Mouse (Mus musculus): ENCODE measurements at regions not wholly inside any gene's neighbourhood (a gene's known extent, or its start where the extent isn't known, plus 50 kb on each side); places are given as distances from the start of the nearest gene placed in this dataset.

GRCm38 (mm10) chr11:44330438-44330837, 69.4 kb upstream of the Il12b start:
- 53% methylated on average over 6 of the region's 6 CpGs for WGBS
- no peak overlapping the region for H3K9ac ChIP-seq
- H3K4me2 ChIP-seq (replicated peaks): no peak overlapping the region
- no peak overlapping the region for H3K4me3 ChIP-seq (replicated peaks; ENCODE audit: low read length)
- no peak overlapping the region for H3K27ac ChIP-seq
- no peaks in the 10 kb centered on the region for H3K27me3 ChIP-seq (ENCODE audit: control insufficient read depth, insufficient read depth, low read length)
- no peaks in the 10 kb centered on the region for H3K4me1 ChIP-seq (replicated peaks; ENCODE audit: control insufficient read depth, insufficient read depth, low read length)
- ATAC-seq (ENCODE audit: low FRiP score) (peak; percentile 78), DNase-seq (ENCODE audit: low spot score) (no peak)
- no peaks in the 10 kb centered on the region for H3K9me3 ChIP-seq (ENCODE audit: control insufficient read depth, low read length)
- no peaks in the 10 kb centered on the region for H3K36me3 ChIP-seq (replicated peaks; ENCODE audit: control insufficient read depth, insufficient read depth)

GRCm38 (mm10) chr11:44330851-44331773, 68.8 kb upstream of the Il12b start:
- ATAC-seq (ENCODE audit: low FRiP score) (peak; percentile 82), DNase-seq (ENCODE audit: low spot score) (peak; percentile 93)
- WGBS: 33% methylated on average over 15 of the region's 15 CpGs

GRCm38 (mm10) chr11:44331774-44332129, 68.1 kb upstream of the Il12b start:
- no peaks in the 10 kb centered on the region for H3K9me3 ChIP-seq (ENCODE audit: control insufficient read depth, low read length)
- no peak overlapping the region for H3K9ac ChIP-seq
- no peaks in the 10 kb centered on the region for H3K36me3 ChIP-seq (replicated peaks; ENCODE audit: control insufficient read depth, insufficient read depth)
- WGBS: 67% methylated on average over 4 of the region's 4 CpGs
- no peaks in the 10 kb centered on the region for H3K27me3 ChIP-seq (ENCODE audit: control insufficient read depth, insufficient read depth, low read length)
- H3K4me1 ChIP-seq (replicated peaks; ENCODE audit: control insufficient read depth, insufficient read depth, low read length): no peaks in the 10 kb centered on the region
- ATAC-seq (ENCODE audit: low FRiP score) (no peak), DNase-seq (ENCODE audit: low spot score) (no peak)
- no peak overlapping the region for H3K4me3 ChIP-seq (replicated peaks; ENCODE audit: low read length)
- no peak overlapping the region for H3K4me2 ChIP-seq (replicated peaks)
- H3K27ac ChIP-seq: no peak overlapping the region

More at GRCm38 (mm10) chr11:44330851-44331773, 68.8 kb upstream of the Il12b start:
- no peaks in the 10 kb centered on the region for H3K9me3 ChIP-seq (ENCODE audit: control insufficient read depth, low read length)
- H3K4me1 ChIP-seq (replicated peaks; ENCODE audit: control insufficient read depth, insufficient read depth, low read length): no peaks in the 10 kb centered on the region
- no peaks in the 10 kb centered on the region for H3K36me3 ChIP-seq (replicated peaks; ENCODE audit: control insufficient read depth, insufficient read depth)
- no peak overlapping the region for H3K9ac ChIP-seq
- no peaks in the 10 kb centered on the region for H3K27me3 ChIP-seq (ENCODE audit: control insufficient read depth, insufficient read depth, low read length)
- peak overlapping the region; percentile 36 for H3K4me2 ChIP-seq (replicated peaks)
- no peak overlapping the region for H3K27ac ChIP-seq
- H3K4me3 ChIP-seq (replicated peaks; ENCODE audit: low read length): no peak overlapping the region

- H3K27me3 ChIP-seq (ENCODE audit: control insufficient read depth, insufficient read depth, low read length): no peaks in the 10 kb centered on the region
- no peak overlapping the region for H3K4me3 ChIP-seq (replicated peaks; ENCODE audit: low read length)
- ATAC-seq (ENCODE audit: low FRiP score): no peak
These were observed 59.3 kb upstream of the Il12b start for GRCm38 (mm10) chr11:44340531-44340930.

GRCm38 (mm10) chr11:44348308-44348707, 51.6 kb upstream of the Il12b start:
- WGBS: 69% methylated on average over 3 of the region's 3 CpGs
- H3K36me3 ChIP-seq (replicated peaks; ENCODE audit: control insufficient read depth, insufficient read depth): no peaks in the 10 kb centered on the region
- H3K9ac ChIP-seq: no peak overlapping the region
- H3K4me2 ChIP-seq (replicated peaks): no peak overlapping the region
- no peaks in the 10 kb centered on the region for H3K4me1 ChIP-seq (replicated peaks; ENCODE audit: control insufficient read depth, insufficient read depth, low read length)
- DNase-seq (ENCODE audit: low spot score): no peak
- H3K27me3 ChIP-seq (ENCODE audit: control insufficient read depth, insufficient read depth, low read length): no peaks in the 10 kb centered on the region
- H3K4me3 ChIP-seq (replicated peaks; ENCODE audit: low read length): no peak overlapping the region
- H3K27ac ChIP-seq: no peak overlapping the region
- no peaks in the 10 kb centered on the region for H3K9me3 ChIP-seq (ENCODE audit: control insufficient read depth, low read length)
- no peak for ATAC-seq (ENCODE audit: low FRiP score)

More at GRCm38 (mm10) chr11:44340531-44340930, 59.3 kb upstream of the Il12b start:
- no peak overlapping the region for H3K27ac ChIP-seq
- no peak overlapping the region for H3K9ac ChIP-seq
- H3K9me3 ChIP-seq (ENCODE audit: control insufficient read depth, low read length): no peaks in the 10 kb centered on the region
- no peak for DNase-seq (ENCODE audit: low spot score)
- H3K36me3 ChIP-seq (replicated peaks; ENCODE audit: control insufficient read depth, insufficient read depth): no peaks in the 10 kb centered on the region
- H3K4me2 ChIP-seq (replicated peaks): no peak overlapping the region
- H3K4me1 ChIP-seq (replicated peaks; ENCODE audit: control insufficient read depth, insufficient read depth, low read length): no peaks in the 10 kb centered on the region

- no peak overlapping the region for H3K9ac ChIP-seq
- no peak overlapping the region for H3K4me3 ChIP-seq (replicated peaks; ENCODE audit: low read length)
- 91% methylated on average over 8 of the region's 8 CpGs for WGBS
- H3K4me2 ChIP-seq (replicated peaks): no peak overlapping the region
- H3K9me3 ChIP-seq (ENCODE audit: control insufficient read depth, low read length): no peaks in the 10 kb centered on the region
- no peak overlapping the region for H3K27ac ChIP-seq
- DNase-seq (ENCODE audit: low spot score) (no peak), ATAC-seq (ENCODE audit: low FRiP score) (no peak)
- H3K4me1 ChIP-seq (replicated peaks; ENCODE audit: control insufficient read depth, insufficient read depth, low read length): no peaks in the 10 kb centered on the region
- no peaks in the 10 kb centered on the region for H3K27me3 ChIP-seq (ENCODE audit: control insufficient read depth, insufficient read depth, low read length)
- H3K36me3 ChIP-seq (replicated peaks; ENCODE audit: control insufficient read depth, insufficient read depth): no peaks in the 10 kb centered on the region
These were observed 50.3 kb upstream of the Il12b start for GRCm38 (mm10) chr11:44349546-44349945.
